Mouse (Mus musculus) lung, embryonic 15.5 days (tissue): ENCODE measurements around the gene Rad50. TPM values are rescaled to one million over a fixed set of nuclear protein-coding genes. Genes with fewer than 3 reads are reported as not detected.

Source experiments
- ATAC-seq: fragments of 200-750 bp; cut with Nextera tagmentation; 2 replicates; pipeline ENCODE4 v1.8.0; 2017; ENCODE audit warnings: moderate number of reproducible peaks, borderline replicate concordance; ENCODE audit not compliant: low FRiP score, low TSS enrichment; ENCODE audit errors: extremely low read depth
- H3K27ac ChIP-seq: fragments of 300-500 bp; sonication (generic); 2 replicates; pipeline ENCODE4 v1.5.1; 2015; ENCODE audit warnings: moderate library complexity, mild to moderate bottlenecking, inconsistent platforms
- H3K27me3 ChIP-seq: fragments of 300-500 bp; sonication (generic); 2 replicates; pipeline ENCODE4 v1.6.1; 2015; ENCODE audit warnings: inconsistent platforms
- H3K36me3 ChIP-seq: fragments of 300-500 bp; sonication (generic); 2 replicates; pipeline ENCODE4 v1.6.1; 2015; ENCODE audit warnings: inconsistent platforms
- H3K4me1 ChIP-seq: fragments of 300-500 bp; sonication (generic); 2 replicates; pipeline ENCODE4 v1.6.1; 2015; ENCODE audit warnings: inconsistent platforms
- H3K4me2 ChIP-seq: fragments of 300-500 bp; sonication (generic); 2 replicates; pipeline ENCODE4 v1.6.1; 2015; ENCODE audit warnings: inconsistent platforms, mild to moderate bottlenecking, moderate library complexity
- H3K4me3 ChIP-seq: fragments of 300-500 bp; sonication (generic); 2 replicates; pipeline ENCODE4 v1.5.1; 2015; ENCODE audit warnings: mild to moderate bottlenecking, inconsistent platforms
- H3K9ac ChIP-seq: fragments of 300-500 bp; sonication (generic); 2 replicates; pipeline ENCODE4 v1.6.1; 2015; ENCODE audit warnings: inconsistent platforms
- H3K9me3 ChIP-seq: fragments of 300-500 bp; sonication (generic); 2 replicates; pipeline ENCODE4 v1.6.1; 2016; ENCODE audit warnings: inconsistent platforms
- WGBS: fragments of 180-500 bp; shearing (Covaris S2); methylation state at CpG from one replicate; pipeline ENCODE4 v1.1.7; 2015; 5-methylcytosine and 5-hydroxymethylcytosine counted together
- polyA plus RNA-seq: library from polyadenylated mRNA; unstranded; fragments of >200 nt; fragmentation: Nextera tagmentation; extraction: Ambion mirVana; gene quantifications from 2 replicates; pipeline ENCODE4 v1.2.1, GENCODE M21; 2015

Rad50 gene
- polyA plus RNA-seq, 1 experiment from 2014 or later = 33.5 TPM

DNA sequence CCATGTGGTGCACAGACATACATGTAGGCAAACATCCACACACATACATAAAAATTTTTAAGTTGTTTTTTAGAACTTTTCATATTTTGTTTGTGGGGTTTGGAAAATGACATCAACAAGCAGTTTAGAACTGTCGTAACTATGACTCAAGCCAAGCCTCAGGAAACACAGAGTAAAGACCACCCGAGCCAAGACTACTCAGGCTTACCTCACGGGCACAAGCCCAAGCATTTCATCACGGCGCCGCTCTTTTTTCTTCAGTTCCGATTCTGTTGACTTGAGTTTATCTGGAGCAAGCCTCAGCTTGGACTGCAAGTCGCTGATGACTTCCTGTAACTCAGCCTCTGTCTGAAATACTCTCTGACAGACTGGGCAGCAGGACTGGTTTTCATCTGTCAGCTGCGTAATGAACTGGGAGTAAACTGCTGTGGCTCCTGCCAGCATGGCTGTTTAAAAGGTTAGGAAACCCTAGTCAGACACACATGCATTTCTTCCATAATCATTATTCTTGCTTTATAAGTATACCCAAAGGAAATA is 24.1 kb downstream of the Rad50 start:
- peak; percentile 67; the same call in 1 of the 2 replicates for ATAC-seq
- no peak overlapping the region for H3K4me3 ChIP-seq
- no peaks in the 10 kb centered on the region for H3K9me3 ChIP-seq
- H3K9ac ChIP-seq = no peak overlapping the region
- peaks cover 8% of the 10 kb centered on the region; the same call in 1 of the 2 replicates for H3K4me1 ChIP-seq
- H3K27me3 ChIP-seq = no peaks in the 10 kb centered on the region
- peaks cover 35% of the 10 kb centered on the region for H3K36me3 ChIP-seq
- peak overlapping the region; percentile 55 for H3K27ac ChIP-seq
- WGBS = 62% methylated on average over 9 of the region's 9 CpGs
- no peak overlapping the region for H3K4me2 ChIP-seq

DNA sequence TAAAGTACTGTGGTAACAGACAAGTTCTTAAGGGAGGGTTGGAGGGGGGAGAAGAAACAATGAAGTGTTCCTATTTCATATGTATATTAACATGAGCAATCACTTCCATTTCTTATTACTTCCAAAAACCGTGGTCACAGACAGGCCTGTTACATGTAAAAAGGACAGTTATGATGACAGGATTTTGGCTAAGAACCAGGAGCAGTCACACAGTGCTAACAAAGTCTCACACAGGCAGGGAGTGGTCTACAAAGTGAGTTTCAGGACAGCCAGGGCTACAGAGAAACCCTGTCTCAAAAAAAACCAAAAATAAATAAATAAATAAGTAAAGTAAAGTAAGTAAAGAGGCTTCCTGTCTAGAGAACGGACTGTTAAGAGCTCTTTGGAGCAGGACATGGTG is 24.9 kb downstream of the Rad50 start:
- Histone ChIP-seq H3K9me3 (no peaks in the 10 kb centered on the region), H3K4me3 (no peak overlapping the region), H3K36me3 (peaks cover 33% of the 10 kb centered on the region), H3K27me3 (no peaks in the 10 kb centered on the region), H3K27ac (peak overlapping the region; percentile 55), H3K9ac (no peak overlapping the region), H3K4me1 (peaks cover 8% of the 10 kb centered on the region; the same call in 1 of the 2 replicates), H3K4me2 (no peak overlapping the region)
- peak; percentile 74 for ATAC-seq
- WGBS = 32% methylated on average over 2 of the region's 2 CpGs

DNA sequence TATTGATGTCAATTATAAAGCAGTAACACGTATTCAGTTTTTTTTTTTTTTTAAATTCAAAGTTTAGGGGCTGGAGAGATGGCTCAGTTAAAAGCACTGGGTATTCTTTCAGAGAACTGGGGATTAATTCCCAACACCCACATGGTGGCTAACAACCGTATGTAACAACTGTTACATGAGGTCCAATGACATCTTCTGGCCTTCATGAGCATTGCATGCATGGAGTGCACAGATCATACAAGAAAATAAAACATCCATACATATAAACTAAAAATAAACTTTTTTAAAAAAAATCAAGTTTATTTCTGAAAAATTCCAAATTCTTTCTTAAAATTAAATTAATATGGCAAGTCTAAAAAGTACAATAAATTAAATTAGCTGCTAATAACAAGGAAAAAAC is 25.4 kb downstream of the Rad50 start:
- 94% methylated on average over 2 of the region's 2 CpGs for WGBS
- no peak overlapping the region for H3K4me3 ChIP-seq
- H3K36me3 ChIP-seq = peaks cover 34% of the 10 kb centered on the region
- H3K9ac ChIP-seq = no peak overlapping the region
- no peaks in the 10 kb centered on the region for H3K9me3 ChIP-seq
- peaks cover 8% of the 10 kb centered on the region; the same call in 1 of the 2 replicates for H3K4me1 ChIP-seq
- no peak for ATAC-seq
- no peak overlapping the region for H3K4me2 ChIP-seq
- H3K27ac ChIP-seq = no peak overlapping the region
- no peaks in the 10 kb centered on the region for H3K27me3 ChIP-seq

DNA sequence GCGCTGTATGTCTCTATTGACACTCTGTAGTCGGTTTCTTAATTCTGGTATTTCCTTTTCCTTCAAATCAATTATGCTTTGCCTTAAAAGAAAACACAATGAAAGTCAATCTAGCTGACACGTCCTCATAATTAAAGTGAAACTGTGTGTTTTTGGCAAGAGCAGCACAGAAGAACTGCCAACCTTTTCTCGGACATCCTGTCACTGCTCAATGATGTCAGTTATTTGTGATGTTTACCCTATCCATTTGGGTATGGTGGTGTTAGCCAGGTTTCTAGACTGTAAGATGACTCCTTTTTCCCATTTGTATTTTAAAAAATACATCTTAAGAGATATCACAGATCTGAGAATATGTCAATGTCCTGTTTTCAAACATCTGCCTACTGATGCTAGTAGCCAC is 27.0 kb downstream of the Rad50 start:
- Histone ChIP-seq H3K9me3 (no peaks in the 10 kb centered on the region), H3K27me3 (no peaks in the 10 kb centered on the region), H3K36me3 (peaks cover 45% of the 10 kb centered on the region), H3K4me1 (peaks cover 8% of the 10 kb centered on the region; the same call in 1 of the 2 replicates), H3K27ac (no peak overlapping the region), H3K4me2 (no peak overlapping the region), H3K4me3 (no peak overlapping the region), H3K9ac (no peak overlapping the region)
- WGBS = 64% methylated on average over 4 of the region's 4 CpGs
- no peak for ATAC-seq

DNA sequence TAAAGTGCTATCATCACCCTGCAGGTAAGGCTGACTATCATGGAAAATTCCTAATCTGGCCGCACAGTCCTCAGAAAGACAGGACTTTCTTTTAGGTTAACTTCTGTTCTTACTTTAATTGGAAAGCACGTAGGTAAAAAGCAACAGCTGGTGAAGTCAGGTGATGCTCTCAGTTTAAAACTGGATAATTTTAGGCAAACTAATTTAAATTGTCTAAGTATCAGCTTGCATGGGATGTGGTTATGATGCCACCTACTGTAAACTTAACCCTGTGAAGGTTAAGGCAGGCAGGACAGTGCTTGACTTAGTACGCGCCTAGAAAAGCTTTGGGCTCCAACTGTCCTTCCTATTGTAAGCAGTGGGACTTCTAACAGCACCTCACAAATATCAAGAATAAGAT is 35.7 kb downstream of the Rad50 start:
- Histone ChIP-seq H3K9ac (no peak overlapping the region), H3K27ac (no peak overlapping the region), H3K4me3 (no peak overlapping the region), H3K36me3 (peaks cover 63% of the 10 kb centered on the region), H3K27me3 (no peaks in the 10 kb centered on the region), H3K9me3 (no peaks in the 10 kb centered on the region), H3K4me2 (no peak overlapping the region), H3K4me1 (no peaks in the 10 kb centered on the region)
- 91% methylated on average over 4 of the region's 4 CpGs for WGBS
- ATAC-seq = no peak

DNA sequence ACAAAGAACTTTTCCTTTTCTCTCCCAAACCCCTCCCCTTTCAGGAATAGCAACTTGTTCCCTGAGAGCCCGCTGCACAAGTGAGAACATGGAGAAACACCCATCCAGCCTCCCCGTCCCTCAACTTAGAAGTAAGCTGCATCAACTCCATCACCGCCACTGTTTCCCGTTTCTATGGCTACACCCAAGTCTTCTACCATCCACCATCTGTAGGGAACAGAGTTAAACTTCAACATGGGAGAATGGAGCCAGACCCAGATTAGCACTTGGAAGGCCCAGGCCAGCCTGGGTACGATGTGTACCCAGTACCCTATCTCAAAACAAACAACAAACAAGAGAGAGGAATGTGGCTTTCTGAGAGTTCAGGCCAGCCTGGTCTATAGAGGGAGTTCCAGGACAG is 43.0 kb downstream of the Rad50 start:
- Histone ChIP-seq H3K9me3 (no peaks in the 10 kb centered on the region), H3K36me3 (peaks cover 35% of the 10 kb centered on the region), H3K4me2 (no peak overlapping the region), H3K4me3 (no peak overlapping the region), H3K27me3 (no peaks in the 10 kb centered on the region), H3K27ac (no peak overlapping the region), H3K4me1 (no peaks in the 10 kb centered on the region), H3K9ac (no peak overlapping the region)
- ATAC-seq = no peak
- WGBS = 70% methylated on average over 5 of the region's 5 CpGs

DNA sequence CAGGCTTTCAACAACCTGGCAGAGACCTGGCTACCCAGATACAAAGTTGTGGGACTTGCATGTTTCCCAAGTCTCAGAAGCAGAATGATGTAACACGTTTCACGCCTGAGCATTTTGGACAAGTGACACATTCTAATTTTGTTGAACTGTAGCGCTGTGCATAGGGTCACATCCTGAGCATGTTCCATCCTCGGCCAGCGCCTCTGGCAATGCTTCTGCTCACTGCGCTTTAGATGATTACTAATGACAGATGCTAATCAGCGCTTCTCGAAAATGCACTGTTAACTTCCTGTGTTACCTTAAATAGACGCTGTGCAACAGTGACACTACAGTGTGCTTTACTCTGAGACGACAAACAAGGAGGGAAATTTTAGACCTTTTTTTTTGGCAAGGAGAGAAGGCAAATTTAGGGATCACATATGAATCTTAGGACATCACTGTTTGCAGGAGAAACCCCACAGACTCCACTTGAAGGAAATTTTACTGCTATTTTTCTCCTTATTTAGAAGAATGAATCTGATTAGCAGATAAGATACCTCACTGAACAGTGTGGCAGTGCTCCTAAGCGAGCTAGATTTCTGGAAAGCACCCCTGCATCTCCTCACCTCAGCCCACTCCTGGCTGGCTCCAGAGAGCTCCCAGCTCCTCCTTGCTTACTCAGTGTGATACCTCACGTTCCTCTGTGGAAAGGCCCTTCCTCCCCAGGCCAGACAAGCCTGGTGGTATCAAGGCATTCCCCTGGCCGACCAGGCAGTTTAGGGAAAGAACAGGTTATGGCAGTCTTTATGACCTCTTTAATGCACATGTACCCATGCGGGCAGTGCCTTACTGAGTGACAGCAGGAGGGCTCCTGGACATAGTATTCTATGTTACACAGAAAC is 44.1 kb downstream of the Rad50 start:
- ATAC-seq = no peak
- Histone ChIP-seq H3K4me3 (no peak overlapping the region), H3K4me2 (no peak overlapping the region), H3K4me1 (no peaks in the 10 kb centered on the region), H3K27ac (no peak overlapping the region), H3K36me3 (peaks cover 26% of the 10 kb centered on the region), H3K9ac (no peak overlapping the region), H3K27me3 (no peaks in the 10 kb centered on the region), H3K9me3 (no peaks in the 10 kb centered on the region)
- 59% methylated on average over 14 of the region's 14 CpGs for WGBS

DNA sequence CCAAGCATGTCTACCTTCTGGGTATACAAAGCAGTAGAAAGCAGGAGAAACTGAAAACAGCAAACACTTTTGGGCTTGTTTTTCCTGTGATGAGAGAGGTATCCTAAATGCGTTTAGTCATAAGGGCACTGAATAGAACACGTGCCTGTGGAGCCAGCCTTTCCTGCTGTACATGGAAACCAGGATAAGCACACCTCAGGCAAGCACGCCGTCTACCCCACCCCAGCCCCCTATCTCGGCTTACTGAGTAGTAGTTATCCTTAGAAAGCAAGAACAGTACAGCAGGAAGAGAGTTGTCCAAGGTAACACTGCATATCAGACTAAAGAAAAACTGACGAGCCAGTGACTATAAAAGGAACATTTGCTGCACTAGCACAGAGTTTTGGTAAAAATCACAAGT is 49.3 kb downstream of the Rad50 start:
- no peak overlapping the region for H3K4me2 ChIP-seq
- 83% methylated on average over 6 of the region's 6 CpGs for WGBS
- ATAC-seq = no peak

DNA sequence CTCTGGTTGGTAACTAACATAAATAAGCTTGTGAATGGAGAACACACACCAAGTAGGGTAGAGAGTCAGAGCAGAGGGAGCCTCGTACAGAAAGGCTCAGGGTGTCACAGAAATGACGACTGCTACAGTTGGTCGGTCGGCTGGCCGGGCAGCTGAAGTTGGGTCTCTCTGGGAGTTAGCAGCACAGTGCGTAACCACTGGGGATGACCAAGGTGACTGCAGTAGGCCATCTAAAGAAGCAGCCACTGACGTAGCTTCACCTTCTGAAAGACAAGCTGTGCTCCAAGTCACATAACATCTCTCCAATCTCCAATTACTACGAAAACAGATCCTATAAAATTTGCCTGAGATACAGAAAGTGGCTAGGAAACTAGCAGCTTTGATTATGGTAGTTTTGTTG is 49.7 kb downstream of the Rad50 start:
- Histone ChIP-seq H3K9ac (no peak overlapping the region), H3K27me3 (no peaks in the 10 kb centered on the region), H3K4me1 (no peaks in the 10 kb centered on the region), H3K4me3 (no peak overlapping the region), H3K27ac (no peak overlapping the region), H3K9me3 (no peaks in the 10 kb centered on the region), H3K4me2 (no peak overlapping the region), H3K36me3 (peaks cover 20% of the 10 kb centered on the region)
- no peak for ATAC-seq
- WGBS = 81% methylated on average over 8 of the region's 8 CpGs

More for the DNA sequence above, 49.3 kb downstream of the Rad50 start:
- Histone ChIP-seq H3K36me3 (peaks cover 20% of the 10 kb centered on the region), H3K27me3 (no peaks in the 10 kb centered on the region), H3K4me3 (no peak overlapping the region), H3K9ac (no peak overlapping the region), H3K4me1 (no peaks in the 10 kb centered on the region), H3K27ac (no peak overlapping the region), H3K9me3 (no peaks in the 10 kb centered on the region)

DNA sequence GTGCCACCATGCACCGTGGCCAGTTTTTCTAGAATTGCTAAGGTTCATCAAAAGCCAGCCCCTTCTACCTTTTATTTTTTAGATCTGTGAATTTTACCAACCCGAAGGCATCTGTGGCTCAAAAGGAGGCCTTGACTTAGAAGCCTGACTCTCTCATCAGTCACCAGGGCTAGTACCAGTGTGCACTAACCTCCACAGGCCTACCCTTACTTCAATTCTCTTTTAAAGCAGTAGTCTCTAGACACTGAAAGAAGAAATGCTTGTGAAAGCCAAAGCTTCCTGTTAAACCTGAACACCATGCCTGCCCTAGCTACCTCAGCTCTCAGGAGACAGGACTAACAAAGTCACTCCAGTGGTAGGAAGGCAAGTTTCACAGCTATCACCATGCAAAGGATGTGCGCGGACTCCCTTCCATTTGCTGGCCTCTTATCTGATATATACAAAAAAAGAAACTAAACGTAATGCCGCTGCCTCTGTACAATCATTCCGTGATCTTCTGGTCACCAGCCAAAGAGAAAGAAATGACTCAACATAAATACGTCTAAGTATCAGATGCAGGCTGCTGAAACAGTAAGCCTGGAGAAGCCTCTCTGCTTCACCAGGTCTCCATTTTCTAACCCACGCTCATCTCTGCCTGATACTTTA is 50.4 kb downstream of the Rad50 start:
- Histone ChIP-seq H3K27me3 (no peaks in the 10 kb centered on the region), H3K4me2 (no peak overlapping the region), H3K9ac (no peak overlapping the region), H3K27ac (no peak overlapping the region), H3K9me3 (no peaks in the 10 kb centered on the region), H3K4me3 (no peak overlapping the region), H3K36me3 (peaks cover 25% of the 10 kb centered on the region), H3K4me1 (no peaks in the 10 kb centered on the region)
- no peak for ATAC-seq
- WGBS = 66% methylated on average over 9 of the region's 9 CpGs

DNA sequence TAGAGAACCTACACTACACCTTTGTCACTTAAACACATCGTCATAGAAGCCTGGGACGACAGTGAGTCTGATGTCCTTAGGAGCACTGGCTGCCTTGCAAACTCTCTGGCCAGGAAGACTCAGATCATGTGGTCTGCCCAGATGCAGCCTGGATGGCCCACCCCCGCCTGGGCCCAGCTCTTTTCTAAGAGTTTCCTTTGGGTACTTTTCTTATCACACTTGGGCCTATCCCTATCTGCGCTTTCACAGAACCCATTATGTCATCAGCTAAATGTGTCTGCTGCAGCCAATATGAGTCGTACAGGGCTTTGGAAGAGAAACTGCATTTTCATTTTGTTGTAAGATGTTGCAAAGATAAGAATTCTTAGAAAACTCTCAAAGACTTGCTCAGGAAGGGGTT is 52.1 kb downstream of the Rad50 start:
- H3K4me2 ChIP-seq = no peak overlapping the region
- no peaks in the 10 kb centered on the region for H3K9me3 ChIP-seq
- H3K9ac ChIP-seq = no peak overlapping the region
- ATAC-seq = no peak
- no peaks in the 10 kb centered on the region for H3K27me3 ChIP-seq
- no peak overlapping the region for H3K4me3 ChIP-seq
- H3K36me3 ChIP-seq = peaks cover 37% of the 10 kb centered on the region
- WGBS = 68% methylated on average over 5 of the region's 5 CpGs
- H3K4me1 ChIP-seq = no peaks in the 10 kb centered on the region
- no peak overlapping the region for H3K27ac ChIP-seq

DNA sequence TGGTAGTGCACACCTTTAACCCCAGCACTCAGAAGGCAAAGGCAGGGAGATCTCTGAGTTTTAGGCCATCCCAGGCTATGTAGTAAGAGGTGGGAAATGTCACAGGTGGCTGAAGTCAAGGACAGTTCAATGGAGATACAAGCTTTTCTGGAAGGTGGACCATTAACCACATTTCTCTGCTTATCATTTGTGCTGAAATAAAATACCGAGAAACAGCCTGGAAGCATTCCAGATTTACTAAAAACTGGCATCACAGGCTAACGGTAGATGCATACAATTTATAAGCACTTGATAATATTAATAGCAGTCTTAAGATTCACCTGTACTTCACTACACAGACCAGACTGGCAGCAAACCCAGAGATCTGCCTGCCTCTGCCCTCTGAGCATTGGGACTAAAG is 54.7 kb downstream of the Rad50 start:
- no peak overlapping the region for H3K4me2 ChIP-seq
- H3K4me1 ChIP-seq = no peaks in the 10 kb centered on the region
- H3K9ac ChIP-seq = no peak overlapping the region
- no peak overlapping the region for H3K4me3 ChIP-seq
- H3K36me3 ChIP-seq = peaks cover 44% of the 10 kb centered on the region
- no peak overlapping the region for H3K27ac ChIP-seq
- ATAC-seq = no peak
- H3K9me3 ChIP-seq = no peaks in the 10 kb centered on the region
- no peaks in the 10 kb centered on the region for H3K27me3 ChIP-seq
- WGBS = 75% methylated on average over 2 of the region's 2 CpGs
